Mouse (Mus musculus) ES-Bruce4 (cell line): Measurements from ENCODE around the gene Mab21l3. TPM values are rescaled to one million over a fixed set of nuclear protein-coding genes. Genes with fewer than 3 reads are reported as not detected.

Experiments used
- H3K27ac ChIP-seq: 2 replicates; pipeline ENCODE4 v1.5.1; 2012; ENCODE audit warnings: low read length, inconsistent platforms; ENCODE audit not compliant: insufficient read depth
- H3K27me3 ChIP-seq: 2 replicates; pipeline ENCODE4 v1.6.1; 2012; ENCODE audit warnings: mild to moderate bottlenecking, low read length, inconsistent platforms; ENCODE audit not compliant: control insufficient read depth, poor library complexity, insufficient read depth, severe bottlenecking
- H3K36me3 ChIP-seq: 2 replicates; pipeline ENCODE4 v1.6.1; 2012; ENCODE audit warnings: inconsistent platforms, mild to moderate bottlenecking, low read length, moderate library complexity; ENCODE audit not compliant: control insufficient read depth, poor library complexity, insufficient read depth, severe bottlenecking
- H3K4me1 ChIP-seq: one replicate; pipeline ENCODE4 v1.8.1; 2011; ENCODE audit warnings: low read length; ENCODE audit not compliant: control insufficient read depth, insufficient read depth
- H3K4me3 ChIP-seq: 2 replicates; pipeline ENCODE4 v1.5.1; 2011; ENCODE audit warnings: low read depth, mild to moderate bottlenecking, low read length
- H3K9ac ChIP-seq: 2 replicates; pipeline ENCODE4 v1.6.1; 2012; ENCODE audit warnings: low read depth, mild to moderate bottlenecking, inconsistent platforms; ENCODE audit not compliant: poor library complexity, severe bottlenecking
- H3K9me3 ChIP-seq: replicated peaks from 2 replicates; pipeline ENCODE4 v1.6.1; 2012; ENCODE audit warnings: mild to moderate bottlenecking, low read length, inconsistent platforms; ENCODE audit not compliant: control insufficient read depth, poor library complexity, insufficient read depth, severe bottlenecking
- CTCF ChIP-seq: IDR thresholded peaks from one replicate; pipeline ENCODE4 v1.8.1; 2011; ENCODE audit warnings: low read depth, low read length
- EP300 ChIP-seq: IDR thresholded peaks from 2 replicates; pipeline ENCODE4 v1.6.1; 2011; ENCODE audit warnings: low read depth, low read length; ENCODE audit not compliant: insufficient read depth
- POLR2A ChIP-seq: IDR thresholded peaks from one replicate; pipeline ENCODE4 v1.8.1; 2011; ENCODE audit warnings: low read length; ENCODE audit not compliant: insufficient read depth
- polyA plus RNA-seq: library from polyadenylated mRNA; stranded (reverse); fragments of >200 nt; gene quantifications from 2 replicates; pipeline ENCODE4 v1.2.4, GENCODE M21; 2011; ENCODE audit warnings: low read depth; ENCODE audit not compliant: missing spikeins, insufficient read depth, insufficient read length

The Mab21l3 gene
- polyA plus RNA-seq, 1 experiment, result 3.8 TPM

DNA sequence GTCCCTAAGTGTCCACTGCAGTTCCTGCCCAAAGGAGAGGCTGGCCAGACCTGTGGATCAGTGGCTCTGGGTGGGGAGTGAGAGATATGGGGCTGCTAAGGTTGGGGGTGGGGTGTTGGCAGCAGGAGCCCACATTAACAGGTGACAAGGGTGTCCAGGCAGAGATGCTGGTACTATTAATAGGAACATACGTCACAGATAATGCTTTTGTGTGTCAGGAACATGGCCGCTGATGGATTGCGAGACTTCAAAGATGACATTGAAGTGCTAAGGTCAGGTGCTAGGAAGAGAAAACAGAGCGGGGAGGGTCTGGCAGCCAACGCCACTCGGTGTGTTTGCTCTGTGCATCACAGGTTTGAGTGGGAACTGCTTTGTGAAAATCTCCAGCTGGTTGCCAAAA is 44.4 kb downstream of the Mab21l3 start:
- Histone ChIP-seq H3K4me3 (no peak overlapping the region), H3K9ac (no peak overlapping the region), H3K9me3 (no peaks in the 10 kb centered on the region), H3K36me3 (no peaks in the 10 kb centered on the region), H3K27ac (no peak overlapping the region), H3K27me3 (no peaks in the 10 kb centered on the region), H3K4me1 (no peaks in the 10 kb centered on the region)
- TF ChIP-seq CTCF (no peak), POLR2A (no peak), EP300 (no peak)

DNA sequence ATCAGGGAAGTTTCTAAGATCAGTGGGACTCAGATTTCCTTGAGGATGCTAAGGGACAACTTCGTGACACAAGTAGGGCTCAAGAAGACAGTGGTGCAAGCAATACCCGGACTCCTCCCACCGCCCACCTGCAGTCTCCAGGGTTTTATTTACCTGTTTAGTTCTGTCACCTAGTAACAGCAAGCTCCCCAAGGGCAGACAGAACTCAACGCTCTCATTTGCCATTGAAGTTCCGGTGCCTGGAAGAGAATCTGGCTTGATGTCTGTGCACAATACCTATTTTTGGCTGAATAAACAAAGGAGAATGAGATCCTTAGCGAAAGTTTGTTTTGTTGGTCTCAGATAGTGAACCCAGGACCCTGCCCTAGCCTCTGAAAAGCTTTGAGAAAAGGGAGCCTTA is 45.0 kb downstream of the Mab21l3 start:
- H3K36me3 ChIP-seq, result no peaks in the 10 kb centered on the region
- H3K4me3 ChIP-seq, result no peak overlapping the region
- H3K27ac ChIP-seq, result no peak overlapping the region
- H3K27me3 ChIP-seq, result no peaks in the 10 kb centered on the region
- no peaks in the 10 kb centered on the region for H3K4me1 ChIP-seq
- H3K9ac ChIP-seq, result no peak overlapping the region
- H3K9me3 ChIP-seq, result no peaks in the 10 kb centered on the region
- TF ChIP-seq POLR2A, result no peak
- no peak for TF ChIP-seq CTCF
- no peak for TF ChIP-seq EP300

- Histone ChIP-seq H3K4me3 (no peak overlapping the region), H3K4me1 (no peaks in the 10 kb centered on the region), H3K27ac (no peak overlapping the region), H3K9ac (no peak overlapping the region), H3K36me3 (no peaks in the 10 kb centered on the region), H3K27me3 (no peaks in the 10 kb centered on the region), H3K9me3 (no peaks in the 10 kb centered on the region)
- TF ChIP-seq EP300, result no peak
Observed at GRCm38 (mm10) chr3:101802746-101803145, 46.0 kb downstream of the Mab21l3 start.

DNA sequence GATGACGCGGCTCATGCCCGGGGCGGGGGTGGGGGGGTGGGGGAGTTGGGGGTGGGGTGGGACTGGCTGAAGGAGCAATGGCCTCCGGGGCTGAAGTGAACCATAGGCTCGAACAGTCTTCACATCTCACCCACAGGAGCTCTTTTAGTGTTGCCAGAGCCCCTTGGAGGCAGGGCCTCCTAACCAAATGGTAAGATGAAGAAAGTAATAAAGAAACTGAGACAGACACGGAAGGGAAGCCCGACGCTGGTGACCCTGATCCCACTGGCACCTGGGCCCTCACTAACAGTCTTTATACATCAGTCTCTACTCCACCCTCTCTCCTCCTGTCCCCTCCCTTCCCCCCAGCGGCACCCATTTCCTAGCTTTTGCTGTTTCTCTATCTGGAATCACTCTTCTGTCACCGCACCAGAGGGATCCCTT is 48.2 kb downstream of the Mab21l3 start:
- H3K36me3 ChIP-seq, result no peaks in the 10 kb centered on the region
- no peak overlapping the region for H3K9ac ChIP-seq
- H3K27ac ChIP-seq, result no peak overlapping the region
- no peak for TF ChIP-seq CTCF
- no peak for TF ChIP-seq EP300
- TF ChIP-seq POLR2A, result no peak
- no peaks in the 10 kb centered on the region for H3K9me3 ChIP-seq
- H3K4me1 ChIP-seq, result peaks cover 7% of the 10 kb centered on the region
- H3K4me3 ChIP-seq, result no peak overlapping the region
- no peaks in the 10 kb centered on the region for H3K27me3 ChIP-seq

DNA sequence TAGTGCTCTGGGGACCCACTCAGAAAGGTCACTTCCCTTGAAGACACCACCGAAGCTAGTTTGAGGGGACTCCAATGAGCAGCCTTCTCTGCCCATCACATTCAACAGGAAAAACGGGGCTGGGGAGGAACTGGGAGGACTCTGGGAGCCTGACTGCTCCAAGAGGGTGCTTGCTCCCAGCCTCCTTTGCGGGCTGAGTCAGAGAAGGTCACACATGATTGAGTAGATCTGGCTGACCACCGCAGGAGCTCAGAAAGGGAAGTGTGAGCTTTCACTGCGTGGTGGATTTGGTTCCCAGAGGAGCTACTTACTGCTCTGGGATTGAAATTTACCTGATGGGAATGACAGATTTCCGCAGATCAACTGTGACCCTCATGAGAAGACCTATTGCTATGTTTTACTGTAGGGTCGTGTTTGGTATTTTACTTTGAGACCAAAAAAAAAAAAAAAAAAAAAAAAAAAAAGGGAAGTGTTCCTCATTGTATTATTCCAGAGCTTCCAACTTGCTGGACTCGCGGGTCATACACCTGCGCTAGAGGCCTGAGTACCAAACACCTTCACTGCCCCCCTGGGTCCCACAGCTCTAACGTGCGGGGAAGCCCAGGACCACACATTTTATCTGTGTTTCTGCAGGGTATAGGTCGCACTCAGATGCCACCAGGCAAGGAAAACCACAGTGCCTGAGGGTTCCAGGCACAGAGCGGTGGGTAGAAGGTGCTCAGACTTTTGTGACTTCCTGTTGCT is 48.7 kb downstream of the Mab21l3 start:
- H3K4me3 ChIP-seq, result no peak overlapping the region
- peaks cover 7% of the 10 kb centered on the region for H3K4me1 ChIP-seq
- no peak overlapping the region for H3K9ac ChIP-seq
- H3K9me3 ChIP-seq, result no peaks in the 10 kb centered on the region
- no peaks in the 10 kb centered on the region for H3K27me3 ChIP-seq
- H3K27ac ChIP-seq, result no peak overlapping the region
- TF ChIP-seq CTCF, result no peak
- no peak for TF ChIP-seq POLR2A
- no peak for TF ChIP-seq EP300
- no peaks in the 10 kb centered on the region for H3K36me3 ChIP-seq

- Histone ChIP-seq H3K4me1 (peaks cover 7% of the 10 kb centered on the region), H3K9ac (no peak overlapping the region), H3K9me3 (no peaks in the 10 kb centered on the region), H3K27me3 (no peaks in the 10 kb centered on the region), H3K27ac (no peak overlapping the region), H3K4me3 (no peak overlapping the region), H3K36me3 (no peaks in the 10 kb centered on the region)
- TF ChIP-seq CTCF (no peak), POLR2A (no peak), EP300 (no peak)
Observed at GRCm38 (mm10) chr3:101797830-101798709, 50.7 kb downstream of the Mab21l3 start.
